Mouse (Mus musculus) olfactory bulb, adult 2 months (tissue): ENCODE results near the gene Galk1. TPM values are rescaled to one million over a fixed set of nuclear protein-coding genes. Genes with fewer than 3 reads are reported as not detected.

Experiments used
- H3K27ac ChIP-seq: fragments of 200-500 bp; 2 replicates; pipeline ENCODE4 v1.5.1; 2012; ENCODE audit warnings: low read depth, low read length; ENCODE audit not compliant: insufficient read depth
- H3K4me1 ChIP-seq: fragments of 200-500 bp; 2 replicates; pipeline ENCODE4 v1.6.1; 2012; ENCODE audit warnings: low read length; ENCODE audit not compliant: control insufficient read depth, insufficient read depth
- H3K4me3 ChIP-seq: fragments of 200-500 bp; 2 replicates; pipeline ENCODE4 v1.5.1; 2012; ENCODE audit warnings: mild to moderate bottlenecking, low read depth, low read length, moderate library complexity; ENCODE audit not compliant: insufficient read depth
- CTCF ChIP-seq: fragments of 200-500 bp; IDR thresholded peaks from 2 replicates; pipeline ENCODE4 v1.5.1; 2012; ENCODE audit warnings: low read depth, mild to moderate bottlenecking, low read length, moderate library complexity; ENCODE audit not compliant: insufficient read depth
- POLR2A ChIP-seq: fragments of 200-500 bp; IDR thresholded peaks from 2 replicates; pipeline ENCODE4 v1.6.1; 2012; ENCODE audit warnings: mild to moderate bottlenecking, low read depth, low read length, moderate library complexity; ENCODE audit not compliant: insufficient read depth
- WGBS: fragments of 180-500 bp; shearing (Covaris S2); methylation state at CpG from one replicate; pipeline ENCODE4 v1.1.7; 2018; 5-methylcytosine and 5-hydroxymethylcytosine counted together
- polyA plus RNA-seq: library from polyadenylated mRNA; stranded (reverse); fragments of >200 nt; gene quantifications from 2 replicates; pipeline ENCODE4 v1.2.4, GENCODE M21; 2012; ENCODE audit warnings: low replicate concordance; ENCODE audit not compliant: missing spikeins, insufficient read depth, insufficient read length

The Galk1 gene
- polyA plus RNA-seq, 1 experiment = not detected

GRCm38 (mm10) chr11:116053510-116054229, 41.2 kb upstream of the Galk1 start:
- Histone ChIP-seq H3K4me3 (no peak overlapping the region), H3K4me1 (no peaks in the 10 kb centered on the region), H3K27ac (no peak overlapping the region)
- 96% methylated on average over 9 of the region's 9 CpGs for WGBS
- TF ChIP-seq CTCF (no peak), POLR2A (no peak)

- TF ChIP-seq POLR2A (no peak), CTCF (no peak)
- no peak overlapping the region for H3K27ac ChIP-seq
- WGBS = 84% methylated on average over 4 of the region's 4 CpGs
- no peak overlapping the region for H3K4me3 ChIP-seq
- no peaks in the 10 kb centered on the region for H3K4me1 ChIP-seq
These were observed 37.7 kb upstream of the Galk1 start for GRCm38 (mm10) chr11:116050196-116050595.

- no peak for TF ChIP-seq CTCF
- no peak for TF ChIP-seq POLR2A
- Histone ChIP-seq H3K27ac (no peak overlapping the region), H3K4me3 (no peak overlapping the region), H3K4me1 (no peaks in the 10 kb centered on the region)
- WGBS = 85% methylated on average over 2 of the region's 2 CpGs
These were observed 37.1 kb upstream of the Galk1 start for GRCm38 (mm10) chr11:116049610-116050009.

GRCm38 (mm10) chr11:116045173-116045572, 32.7 kb upstream of the Galk1 start:
- WGBS = 97% methylated on average over 6 of the region's 6 CpGs
- no peak overlapping the region for H3K27ac ChIP-seq
- H3K4me1 ChIP-seq = no peaks in the 10 kb centered on the region
- TF ChIP-seq POLR2A (no peak), CTCF (no peak)
- no peak overlapping the region for H3K4me3 ChIP-seq

GRCm38 (mm10) chr11:116043286-116043685, 30.8 kb upstream of the Galk1 start:
- TF ChIP-seq CTCF (no peak), POLR2A (no peak)
- 95% methylated on average over 1 of the region's 1 CpGs for WGBS

GRCm38 (mm10) chr11:116042372-116043138, 30.0 kb upstream of the Galk1 start:
- H3K27ac ChIP-seq = no peak overlapping the region
- WGBS = 63% methylated on average over 5 of the region's 5 CpGs
- no peaks in the 10 kb centered on the region for H3K4me1 ChIP-seq
- no peak for TF ChIP-seq POLR2A
- TF ChIP-seq CTCF = no peak
- H3K4me3 ChIP-seq = no peak overlapping the region

More at GRCm38 (mm10) chr11:116043286-116043685, 30.8 kb upstream of the Galk1 start:
- H3K4me3 ChIP-seq = no peak overlapping the region
- H3K4me1 ChIP-seq = no peaks in the 10 kb centered on the region
- no peak overlapping the region for H3K27ac ChIP-seq

GRCm38 (mm10) chr11:116041833-116042232, 29.3 kb upstream of the Galk1 start:
- no peak overlapping the region for H3K4me3 ChIP-seq
- no peaks in the 10 kb centered on the region for H3K4me1 ChIP-seq
- H3K27ac ChIP-seq = no peak overlapping the region
- TF ChIP-seq POLR2A (no peak), CTCF (no peak)
- WGBS = 100% methylated on average over 2 of the region's 2 CpGs

- WGBS = 85% methylated on average over 6 of the region's 6 CpGs
- Histone ChIP-seq H3K4me1 (no peaks in the 10 kb centered on the region), H3K4me3 (no peak overlapping the region), H3K27ac (no peak overlapping the region)
- no peak for TF ChIP-seq CTCF
- no peak for TF ChIP-seq POLR2A
These were observed 28.1 kb upstream of the Galk1 start for GRCm38 (mm10) chr11:116040593-116040992.

- 87% methylated on average over 9 of the region's 9 CpGs for WGBS
- no peak for TF ChIP-seq POLR2A
- TF ChIP-seq CTCF = no peak
- Histone ChIP-seq H3K4me3 (no peak overlapping the region), H3K4me1 (0 out of 2 replicates have a peak, but pooled peaks cover under 1% of the 10 kb centered on the region), H3K27ac (no peak overlapping the region)
These were observed 25.3 kb upstream of the Galk1 start for GRCm38 (mm10) chr11:116037826-116038225.
